Mouse (Mus musculus): ENCODE results near the gene Cnih2. TPM values are rescaled to one million over a fixed set of nuclear protein-coding genes. Genes with fewer than 3 reads are reported as not detected.

Gene Cnih2
- polyA plus RNA-seq, 1 experiment = 3.7 TPM

DNA sequence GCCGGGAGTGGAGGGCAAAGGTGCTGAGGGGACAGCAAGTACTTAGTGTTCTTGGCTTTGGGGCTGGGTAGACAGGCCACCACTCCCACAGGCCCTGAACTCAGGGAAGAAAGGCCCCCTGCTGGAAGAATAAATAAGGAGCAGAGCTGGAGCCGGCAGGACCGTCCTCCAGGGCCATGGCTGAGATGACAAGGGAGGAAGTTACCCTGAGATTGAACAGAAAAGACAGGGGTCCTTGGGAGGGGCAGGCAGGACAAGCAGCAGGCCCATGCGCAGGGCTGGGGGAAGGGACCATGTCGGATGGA lies 9.9 kb upstream of the Cnih2 start:
- Histone ChIP-seq H3K27ac (ENCODE audit: control insufficient read depth, insufficient read depth, low read length) (no peak overlapping the region), H3K36me3 (ENCODE audit: control insufficient read depth, insufficient read depth, low read length) (peaks cover 7% of the 10 kb centered on the region), H3K27me3 (ENCODE audit: control insufficient read depth, insufficient read depth, low read length) (no peaks in the 10 kb centered on the region), H3K4me1 (replicated peaks; ENCODE audit: control insufficient read depth, insufficient read depth, low read length) (peaks cover 7% of the 10 kb centered on the region), H3K4me3 (ENCODE audit: control insufficient read depth, insufficient read depth, low read length) (no peak overlapping the region)
- 77% methylated on average over 5 of the region's 5 CpGs for WGBS
- DNase-seq = no peak
- TF ChIP-seq CTCF (IDR thresholded peaks at IDR 0.05; ENCODE audit: borderline replicate concordance, control insufficient read depth, extremely low read depth, insufficient read depth, low read length, poor library complexity) (no peak), POLR2A (IDR thresholded peaks at IDR 0.05; ENCODE audit: control insufficient read depth, extremely low read depth, insufficient read depth, low read length, poor library complexity) (no peak)

DNA sequence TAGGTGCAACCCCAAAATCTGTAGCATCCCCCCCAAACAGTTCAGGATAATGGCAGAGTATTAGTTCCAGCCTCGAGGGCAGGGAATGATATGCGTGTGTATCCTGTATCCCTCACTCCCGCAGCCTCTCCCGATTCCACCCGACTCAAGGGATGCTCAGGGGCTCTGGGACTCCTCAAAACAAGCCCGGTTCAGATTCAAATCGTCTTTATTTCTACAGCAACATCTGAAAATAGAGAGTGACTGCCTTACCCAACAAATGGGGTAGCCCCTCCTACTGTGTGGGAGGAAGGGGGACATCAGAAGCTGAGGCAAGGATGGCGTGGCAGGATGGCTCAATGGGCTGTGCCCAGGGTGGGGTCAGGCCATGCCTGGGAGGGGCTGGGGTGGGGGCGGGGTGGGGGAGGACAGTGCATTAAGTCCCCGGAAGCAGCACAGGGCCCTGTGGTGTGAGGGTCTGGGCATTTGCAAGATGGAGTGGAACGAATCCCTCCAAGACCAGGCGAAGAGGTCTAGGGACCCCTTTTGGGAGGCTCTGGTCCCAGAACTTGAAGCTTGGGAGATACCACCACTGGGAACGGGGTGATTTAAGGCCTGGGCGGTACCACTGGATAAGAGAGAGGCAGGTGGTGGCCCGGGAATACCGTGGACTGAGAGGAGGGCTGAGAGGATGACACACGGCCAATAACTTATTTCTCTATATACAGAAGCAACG lies 9.4 kb upstream of the Cnih2 start:
- Histone ChIP-seq H3K4me3 (ENCODE audit: control insufficient read depth, insufficient read depth, low read length) (no peak overlapping the region), H3K27ac (ENCODE audit: control insufficient read depth, insufficient read depth, low read length) (no peak overlapping the region), H3K27me3 (ENCODE audit: control insufficient read depth, insufficient read depth, low read length) (no peaks in the 10 kb centered on the region), H3K4me1 (replicated peaks; ENCODE audit: control insufficient read depth, insufficient read depth, low read length) (peaks cover 7% of the 10 kb centered on the region), H3K36me3 (ENCODE audit: control insufficient read depth, insufficient read depth, low read length) (peaks cover 12% of the 10 kb centered on the region)
- WGBS = 92% methylated on average over 18 of the region's 18 CpGs
- TF ChIP-seq POLR2A (IDR thresholded peaks at IDR 0.05; ENCODE audit: control insufficient read depth, extremely low read depth, insufficient read depth, low read length, poor library complexity) = no peak
- no peak for TF ChIP-seq CTCF (IDR thresholded peaks at IDR 0.05; ENCODE audit: borderline replicate concordance, control insufficient read depth, extremely low read depth, insufficient read depth, low read length, poor library complexity)
- no peak for DNase-seq

DNA sequence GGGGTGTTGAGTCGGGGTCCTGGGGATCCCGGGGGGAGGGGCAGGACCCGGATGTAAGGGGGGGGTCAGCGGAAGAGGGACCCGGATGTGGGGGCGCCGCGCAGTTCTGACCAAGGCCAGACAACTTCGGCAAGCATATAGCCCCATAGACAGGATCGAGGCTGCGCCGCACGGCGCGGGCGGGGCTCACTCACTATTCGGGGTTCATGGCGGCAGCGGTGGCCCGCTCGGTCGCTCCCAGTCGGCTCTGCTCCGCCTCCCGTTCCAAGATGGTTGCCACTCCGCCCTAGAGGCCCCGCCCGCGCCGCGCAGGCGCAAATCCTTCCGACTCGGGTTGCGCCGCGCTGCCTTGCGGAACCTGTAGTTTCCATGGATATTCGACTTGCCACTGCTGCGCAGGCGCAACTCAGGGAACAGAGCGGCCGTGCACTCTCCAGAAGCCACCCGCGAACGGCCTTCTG lies 8.4 kb upstream of the Cnih2 start, which contains the start of gene Rab1b:
Gene Rab1b, minus strand, starts transcription at position 342 of the 461 bp plus-strand sequence.
- peak within 1 kb of the TSS; percentile 81 for H3K27ac ChIP-seq (ENCODE audit: control insufficient read depth, insufficient read depth, low read length)
- H3K36me3 ChIP-seq (ENCODE audit: control insufficient read depth, insufficient read depth, low read length) = peaks cover 16% of the 10 kb centered on the region

GRCm38 (mm10) chr19:5106074-5106473 lies 7.8 kb upstream of the Cnih2 start:
- no peak for TF ChIP-seq POLR2A (IDR thresholded peaks at IDR 0.05; ENCODE audit: control insufficient read depth, extremely low read depth, insufficient read depth, low read length, poor library complexity)
- no peak for TF ChIP-seq CTCF (IDR thresholded peaks at IDR 0.05; ENCODE audit: borderline replicate concordance, control insufficient read depth, extremely low read depth, insufficient read depth, low read length, poor library complexity)
- H3K36me3 ChIP-seq (ENCODE audit: control insufficient read depth, insufficient read depth, low read length) = peaks cover 22% of the 10 kb centered on the region
- peak overlapping the region; percentile 76 for H3K4me3 ChIP-seq (ENCODE audit: control insufficient read depth, insufficient read depth, low read length)
- H3K27me3 ChIP-seq (ENCODE audit: control insufficient read depth, insufficient read depth, low read length) = no peaks in the 10 kb centered on the region
- H3K27ac ChIP-seq (ENCODE audit: control insufficient read depth, insufficient read depth, low read length) = peak overlapping the region; percentile 81
- WGBS = 2% methylated on average over 9 of the region's 9 CpGs
- no peak for DNase-seq
- H3K4me1 ChIP-seq (replicated peaks; ENCODE audit: control insufficient read depth, insufficient read depth, low read length) = peaks cover 7% of the 10 kb centered on the region

More for the DNA sequence above, 8.4 kb upstream of the Cnih2 start, which contains the start of gene Rab1b:
- peak; percentile 97 for DNase-seq
- Histone ChIP-seq H3K27me3 (ENCODE audit: control insufficient read depth, insufficient read depth, low read length) (no peaks in the 10 kb centered on the region), H3K4me3 (ENCODE audit: control insufficient read depth, insufficient read depth, low read length) (peak within 1 kb of the TSS; percentile 76), H3K4me1 (replicated peaks; ENCODE audit: control insufficient read depth, insufficient read depth, low read length) (peaks cover 7% of the 10 kb centered on the region)
- WGBS = 1% methylated on average over 45 of the region's 46 CpGs
- TF ChIP-seq CTCF (IDR thresholded peaks at IDR 0.05; ENCODE audit: borderline replicate concordance, control insufficient read depth, extremely low read depth, insufficient read depth, low read length, poor library complexity) (no peak), POLR2A (IDR thresholded peaks at IDR 0.05; ENCODE audit: control insufficient read depth, extremely low read depth, insufficient read depth, low read length, poor library complexity) (no peak; the same call in 1 of the 2 replicates)

DNA sequence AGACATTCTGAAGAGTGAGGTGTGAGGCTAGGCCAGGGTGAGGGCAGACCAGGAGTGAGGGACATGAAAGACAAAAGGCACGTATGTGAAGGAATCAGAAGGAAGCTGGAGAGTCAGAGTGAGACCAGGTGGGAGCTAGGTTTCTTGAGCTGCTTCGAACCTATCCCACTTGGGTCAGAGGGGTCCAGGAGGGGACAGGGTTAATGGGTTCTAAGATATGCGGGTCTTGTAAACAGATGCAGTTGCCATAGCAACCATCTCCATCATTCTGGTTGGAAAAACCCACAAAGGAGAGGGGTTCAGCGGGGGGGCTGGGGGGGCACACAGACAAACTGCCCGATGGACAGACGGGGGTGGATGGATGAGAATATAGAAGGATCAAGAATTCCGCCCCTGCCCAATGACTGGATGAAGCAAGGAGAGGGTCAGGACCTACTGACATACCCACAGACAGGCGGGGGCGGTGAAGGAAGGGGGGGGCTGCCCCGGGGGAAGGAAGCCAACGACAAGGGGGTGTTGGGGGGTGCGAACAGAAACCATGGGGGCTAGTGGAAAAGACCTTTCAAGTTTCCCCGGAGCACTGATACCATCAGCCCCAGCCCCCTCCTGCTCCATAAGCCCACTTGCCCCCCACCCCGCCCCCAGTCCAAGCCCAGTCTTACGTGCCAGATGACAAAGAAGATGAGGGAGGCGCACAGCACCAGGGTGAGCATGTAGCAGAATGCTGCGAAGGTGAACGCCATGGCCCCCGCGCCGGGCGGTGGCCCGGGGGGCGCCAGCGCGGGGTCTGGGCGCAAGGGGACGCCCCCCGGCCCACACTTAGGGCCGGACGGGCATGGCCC lies 579 bp downstream of the Cnih2 start:
- WGBS = 10% methylated on average over 31 of the region's 31 CpGs
- no peak for TF ChIP-seq CTCF (IDR thresholded peaks at IDR 0.05; ENCODE audit: borderline replicate concordance, control insufficient read depth, extremely low read depth, insufficient read depth, low read length, poor library complexity)
- TF ChIP-seq POLR2A (IDR thresholded peaks at IDR 0.05; ENCODE audit: control insufficient read depth, extremely low read depth, insufficient read depth, low read length, poor library complexity) = no peak
- no peaks in the 10 kb centered on the region; the same call in 1 of the 2 replicates for H3K27me3 ChIP-seq (ENCODE audit: control insufficient read depth, insufficient read depth, low read length)
- H3K4me3 ChIP-seq (ENCODE audit: control insufficient read depth, insufficient read depth, low read length) = peak overlapping the region; percentile 24
- peaks cover 23% of the 10 kb centered on the region; the same call in 1 of the 2 replicates for H3K36me3 ChIP-seq (ENCODE audit: control insufficient read depth, insufficient read depth, low read length)
- peaks cover 10% of the 10 kb centered on the region for H3K4me1 ChIP-seq (replicated peaks; ENCODE audit: control insufficient read depth, insufficient read depth, low read length)
- no peak overlapping the region for H3K27ac ChIP-seq (ENCODE audit: control insufficient read depth, insufficient read depth, low read length)
- no peak for DNase-seq

- 11% methylated on average over 9 of the region's 9 CpGs for WGBS
- Histone ChIP-seq H3K4me3 (ENCODE audit: control insufficient read depth, insufficient read depth, low read length) (no peak overlapping the region), H3K4me1 (replicated peaks; ENCODE audit: control insufficient read depth, insufficient read depth, low read length) (peaks cover 10% of the 10 kb centered on the region), H3K27me3 (ENCODE audit: control insufficient read depth, insufficient read depth, low read length) (no peaks in the 10 kb centered on the region; the same call in 1 of the 2 replicates), H3K36me3 (ENCODE audit: control insufficient read depth, insufficient read depth, low read length) (peaks cover 13% of the 10 kb centered on the region; the same call in 1 of the 2 replicates), H3K27ac (ENCODE audit: control insufficient read depth, insufficient read depth, low read length) (no peak overlapping the region)
- TF ChIP-seq CTCF (IDR thresholded peaks at IDR 0.05; ENCODE audit: borderline replicate concordance, control insufficient read depth, extremely low read depth, insufficient read depth, low read length, poor library complexity) (no peak), POLR2A (IDR thresholded peaks at IDR 0.05; ENCODE audit: control insufficient read depth, extremely low read depth, insufficient read depth, low read length, poor library complexity) (no peak)
- no peak for DNase-seq
Observed at GRCm38 (mm10) chr19:5095887-5096474, 2.3 kb downstream of the Cnih2 start.
